Mouse (Mus musculus) stomach, postnatal 0 days (tissue): ENCODE measurements around the gene Gm973. TPM values are rescaled to one million over a fixed set of nuclear protein-coding genes. Genes with fewer than 3 reads are reported as not detected.
"Not testable (repeated sequence)": the region's sequence is repeated elsewhere in the genome, so short reads cannot be mapped to it uniquely, and the experiment has no call there.

Experiments
- ATAC-seq: fragments of 200-750 bp; cut with Nextera tagmentation; 2 replicates; pipeline ENCODE4 v1.8.0; 2017; ENCODE audit not compliant: low FRiP score, low TSS enrichment
- DNase-seq: peaks from one replicate; pipeline ENCODE4 v3.0.0-alpha.2; 2016; ENCODE audit warnings: low spot score
- H3K27ac ChIP-seq: fragments of 300-500 bp; sonication (generic); replicated peaks from 2 replicates; pipeline ENCODE4 v1.5.1; 2014; ENCODE audit warnings: mild to moderate bottlenecking, control low read depth
- H3K27me3 ChIP-seq: fragments of 300-500 bp; sonication (generic); 2 replicates; pipeline ENCODE4 v1.6.1; 2014; ENCODE audit warnings: low read length; ENCODE audit not compliant: control insufficient read depth, insufficient read depth
- H3K36me3 ChIP-seq: fragments of 300-500 bp; sonication (generic); 2 replicates; pipeline ENCODE4 v1.6.1; 2014; ENCODE audit warnings: low read length, mixed read lengths; ENCODE audit not compliant: control insufficient read depth, insufficient read depth
- H3K4me1 ChIP-seq: fragments of 300-500 bp; sonication (generic); replicated peaks from 2 replicates; pipeline ENCODE4 v1.6.1; 2014; ENCODE audit warnings: antibody characterized with exemption; ENCODE audit not compliant: control insufficient read depth, insufficient read depth
- H3K4me2 ChIP-seq: fragments of 300-500 bp; sonication (generic); replicated peaks from 2 replicates; pipeline ENCODE4 v1.6.1; 2014; ENCODE audit warnings: low read depth, mild to moderate bottlenecking, control low read depth, moderate library complexity
- H3K4me3 ChIP-seq: fragments of 300-500 bp; sonication (generic); 2 replicates; pipeline ENCODE4 v1.5.1; 2014; ENCODE audit warnings: low read depth, low read length, control low read depth
- H3K9ac ChIP-seq: fragments of 300-500 bp; sonication (generic); 2 replicates; pipeline ENCODE4 v1.6.1; 2014; ENCODE audit warnings: mild to moderate bottlenecking, low read length, control low read depth, mixed read lengths
- H3K9me3 ChIP-seq: fragments of 300-500 bp; sonication (generic); 2 replicates; pipeline ENCODE4 v1.6.1; 2016; ENCODE audit warnings: low read length; ENCODE audit not compliant: control insufficient read depth
- CTCF ChIP-seq: IDR thresholded peaks from 2 replicates; pipeline ENCODE4 v1.5.1; 2016; ENCODE audit warnings: antibody characterized with exemption, low read depth, mild to moderate bottlenecking, moderate library complexity
- EP300 ChIP-seq: optimal IDR thresholded peaks from 2 replicates; pipeline ENCODE3; 2016; ENCODE audit warnings: antibody characterized with exemption
- WGBS: fragments of 180-500 bp; shearing (Covaris S2); extraction: QIAGEN DNeasy Blood & Tissue Kit; methylation state at CpG from one replicate; pipeline ENCODE4 v1.1.7; 2014; 5-methylcytosine and 5-hydroxymethylcytosine counted together
- polyA plus RNA-seq: library from polyadenylated mRNA; unstranded; fragments of >200 nt; fragmentation: Nextera tagmentation; extraction: Ambion mirVana; gene quantifications from 2 replicates; pipeline ENCODE4 v1.2.1, GENCODE M21; 2015

Gene Gm973
- polyA plus RNA-seq, 1 experiment from 2014 or later, result 0.51 TPM

- Histone ChIP-seq H3K4me3 (no peak overlapping the region), H3K4me2 (no peak overlapping the region), H3K9ac (no peak overlapping the region), H3K27me3 (no peaks in the 10 kb centered on the region), H3K27ac (no peak overlapping the region), H3K4me1 (no peaks in the 10 kb centered on the region), H3K9me3 (no peaks in the 10 kb centered on the region), H3K36me3 (no peaks in the 10 kb centered on the region)
- DNase-seq (no peak), ATAC-seq (no peak)
- no peak for TF ChIP-seq EP300
- no peak for TF ChIP-seq CTCF
- WGBS, result 72% methylated on average over 5 of the region's 5 CpGs
Observed at GRCm38 (mm10) chr1:59631986-59632659, 116.1 kb downstream of the Gm973 start.

DNA sequence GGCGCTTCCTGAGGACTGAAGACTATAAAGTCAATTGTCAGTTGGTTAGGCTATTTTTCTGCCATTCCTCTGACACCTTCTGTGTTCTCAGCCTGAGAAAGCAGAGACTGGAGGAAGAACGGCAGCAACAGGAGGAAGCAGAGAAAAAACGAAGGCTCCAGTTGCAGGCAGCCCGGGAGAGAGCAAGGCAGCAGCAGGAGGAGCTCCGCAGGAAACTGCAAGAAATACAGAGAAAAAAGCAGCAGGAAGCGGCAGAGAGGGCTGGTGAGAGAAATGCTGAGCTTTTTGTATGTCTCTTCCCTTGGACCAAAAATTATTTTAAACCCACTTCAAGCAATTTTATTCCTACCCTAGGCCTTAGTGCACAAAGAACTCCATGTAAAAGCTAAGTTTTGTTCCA is 117.0 kb downstream of the Gm973 start:
- H3K4me1 ChIP-seq, result no peaks in the 10 kb centered on the region
- DNase-seq, result no peak
- no peak overlapping the region for H3K4me3 ChIP-seq
- no peak for ATAC-seq
- no peaks in the 10 kb centered on the region for H3K9me3 ChIP-seq
- no peak overlapping the region for H3K4me2 ChIP-seq
- WGBS, result 37% methylated on average over 6 of the region's 6 CpGs
- TF ChIP-seq CTCF (no peak), EP300 (no peak)
- no peak overlapping the region for H3K9ac ChIP-seq
- no peak overlapping the region for H3K27ac ChIP-seq
- no peaks in the 10 kb centered on the region for H3K36me3 ChIP-seq
- H3K27me3 ChIP-seq, result no peaks in the 10 kb centered on the region

- no peak for ATAC-seq
- WGBS, result 71% methylated on average over 1 of the region's 1 CpGs
Observed at GRCm38 (mm10) chr1:59636349-59636748, 120.3 kb downstream of the Gm973 start.

GRCm38 (mm10) chr1:59638371-59638770 is 122.3 kb downstream of the Gm973 start:
- TF ChIP-seq CTCF (peak; percentile 26), EP300 (no peak)
- ATAC-seq (no peak), DNase-seq (no peak)
- H3K9me3 ChIP-seq, result no peaks in the 10 kb centered on the region
- H3K4me2 ChIP-seq, result no peak overlapping the region
- no peak overlapping the region for H3K9ac ChIP-seq
- no peak overlapping the region for H3K27ac ChIP-seq
- H3K36me3 ChIP-seq, result no peaks in the 10 kb centered on the region
- 82% methylated on average over 3 of the region's 3 CpGs for WGBS
- no peaks in the 10 kb centered on the region for H3K27me3 ChIP-seq
- no peak overlapping the region for H3K4me3 ChIP-seq
- H3K4me1 ChIP-seq, result no peaks in the 10 kb centered on the region

More at GRCm38 (mm10) chr1:59636349-59636748, 120.3 kb downstream of the Gm973 start:
- Histone ChIP-seq H3K27ac (no peak overlapping the region), H3K4me1 (no peaks in the 10 kb centered on the region), H3K27me3 (no peaks in the 10 kb centered on the region), H3K4me3 (no peak overlapping the region), H3K36me3 (no peaks in the 10 kb centered on the region), H3K4me2 (no peak overlapping the region), H3K9ac (no peak overlapping the region), H3K9me3 (no peaks in the 10 kb centered on the region)
- no peak for DNase-seq
- TF ChIP-seq EP300, result no peak
- TF ChIP-seq CTCF, result no peak

- no peak overlapping the region for H3K4me3 ChIP-seq
- TF ChIP-seq EP300, result no peak
- no peak for TF ChIP-seq CTCF
- no peaks in the 10 kb centered on the region for H3K9me3 ChIP-seq
- no peak overlapping the region for H3K9ac ChIP-seq
- H3K36me3 ChIP-seq, result no peaks in the 10 kb centered on the region
- H3K4me2 ChIP-seq, result no peak overlapping the region
- DNase-seq (no peak), ATAC-seq (no peak)
- 70% methylated on average over 1 of the region's 1 CpGs for WGBS
- no peak overlapping the region for H3K27ac ChIP-seq
- H3K27me3 ChIP-seq, result no peaks in the 10 kb centered on the region
- no peaks in the 10 kb centered on the region for H3K4me1 ChIP-seq
Observed at GRCm38 (mm10) chr1:59642488-59642887, 126.4 kb downstream of the Gm973 start.

GRCm38 (mm10) chr1:59646502-59646901 is 130.4 kb downstream of the Gm973 start:
- H3K4me2 ChIP-seq, H3K4me3 ChIP-seq, H3K27ac ChIP-seq, H3K9ac ChIP-seq, ATAC-seq, H3K27me3 ChIP-seq, DNase-seq, H3K9me3 ChIP-seq, H3K36me3 ChIP-seq, H3K4me1 ChIP-seq: not testable (repeated sequence)
- 92% methylated on average over 2 of the region's 2 CpGs for WGBS
